13 mouse cellular contexts compared by ENCODE assay signal in the genomic region with DNA sequence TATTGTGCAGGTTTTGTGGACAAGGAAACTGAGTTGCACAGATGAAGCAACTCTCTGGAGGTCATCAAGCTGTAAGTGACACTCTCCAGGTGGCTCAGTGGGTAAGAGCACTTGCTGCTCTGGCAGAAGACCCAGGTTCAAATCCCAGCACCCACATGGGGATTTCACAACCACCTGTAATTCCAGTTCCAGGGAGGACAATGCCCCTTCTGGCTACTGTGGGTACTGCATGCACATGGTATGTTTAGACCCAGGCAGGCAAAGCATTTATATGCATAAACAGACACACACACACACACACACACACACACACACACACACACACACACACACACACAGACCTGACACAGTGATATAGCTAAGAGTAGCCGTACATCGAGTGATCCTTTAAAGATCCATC.
A peak's percentile ranks its signal among the peaks of the same experiment; 100 is the strongest.
DNase-seq lines count a peak whose midpoint lies in the region; ATAC-seq and TF ChIP-seq lines count a peak whose summit lies in the region.
"Had no signal": no experiment of that assay in that cellular context is flagged by ENCODE, and none has a peak within 500 bp of the region (broad histone marks: within the 10 kb centered on the region; RNA-seq: fewer than 3 reads in every experiment).

No protein-coding gene starts in this region.

- peak; percentile 54 for TF ChIP-seq CTCF in layer of hippocampus, adult 2 months (conservative IDR thresholded peaks at IDR 0.05)
- no peak for TF ChIP-seq CTCF in C2C12 (IDR thresholded peaks at IDR 0.05; ENCODE audit: control insufficient read depth, insufficient read depth, insufficient read length)
- TF ChIP-seq CTCF in brain, embryonic 14.5 days (IDR thresholded peaks at IDR 0.05; ENCODE audit: borderline replicate concordance, extremely low read depth, insufficient read depth, insufficient read length): peak; percentile 36; the same call in 1 of the 2 replicates

- H3K79me3 ChIP-seq in C2C12 (ENCODE audit: low read depth): no peaks in the 10 kb centered on the region

- H3K4me2 ChIP-seq in hindbrain, embryonic 16.5 days (ENCODE audit: low read length): no peak overlapping the region
- H3K4me2 ChIP-seq: heart, embryonic 13.5 days; hindbrain, embryonic 14.5 days had no signal

- H3K9me3 ChIP-seq in hindbrain, embryonic 16.5 days (ENCODE audit: control insufficient read depth, low read length): 0 out of 2 replicates have a peak, but pooled peaks cover 3% of the 10 kb centered on the region
- H3K9me3 ChIP-seq: heart, embryonic 13.5 days had no signal

- H3K27me3 ChIP-seq in C2C12 (ENCODE audit: control insufficient read depth, insufficient read depth, insufficient read length): no peaks in the 10 kb centered on the region
- no peaks in the 10 kb centered on the region for H3K27me3 ChIP-seq in hindbrain, embryonic 16.5 days (replicated peaks; ENCODE audit: control insufficient read depth, insufficient read depth, low read length)
- H3K27me3 ChIP-seq: heart, embryonic 13.5 days; megakaryocyte, embryonic 14.5 days had no signal

- H3ac ChIP-seq in C2C12 (ENCODE audit: control insufficient read depth, insufficient read length, low read depth): no peak overlapping the region

- H3K4me1 ChIP-seq in hindbrain, embryonic 16.5 days (ENCODE audit: control insufficient read depth, insufficient read depth, low read depth, low read length): no peaks in the 10 kb centered on the region; the same call in 1 of the 2 replicates

- DNase-seq in layer of hippocampus, adult 2 months (ENCODE audit: low spot score in 2 of 2): no peak
- DNase-seq in layer of hippocampus, postnatal 36 days: no peak
- DNase-seq in A20 (ENCODE audit: low read depth, low spot score): peak; percentile 35
- DNase-seq in brain, embryonic 14.5 days (ENCODE audit: low read depth): no peak
- DNase-seq in right cerebral cortex, postnatal 25 days: no peak
- DNase-seq: adrenal gland, postnatal 36 days; cerebellum, adult 2 months; kidney, postnatal 10 days had no signal

- H3K79me2 ChIP-seq in C2C12 (ENCODE audit: control insufficient read depth, insufficient read depth): no peaks in the 10 kb centered on the region

- ATAC-seq in hindbrain, embryonic 16.5 days: no peak

- no peaks in the 10 kb centered on the region for H3K36me3 ChIP-seq in C2C12 (ENCODE audit: control insufficient read depth, insufficient read depth)
- no peaks in the 10 kb centered on the region for H3K36me3 ChIP-seq in hindbrain, embryonic 16.5 days (ENCODE audit: control insufficient read depth, insufficient read depth, low read length)
- H3K36me3 ChIP-seq: heart, embryonic 13.5 days had no signal

- H3K9ac ChIP-seq in hindbrain, embryonic 16.5 days (ENCODE audit: low read depth, low read length): no peak overlapping the region
- H3K9ac ChIP-seq: heart, embryonic 13.5 days; hindbrain, embryonic 14.5 days had no signal

- H3K27ac ChIP-seq in layer of hippocampus, adult 2 months: no peak overlapping the region
- H3K27ac ChIP-seq in hindbrain, embryonic 16.5 days (ENCODE audit: low read depth, low read length): no peak overlapping the region
- H3K27ac ChIP-seq: heart, embryonic 13.5 days; hindbrain, embryonic 14.5 days had no signal

- 88% methylated on average over 2 of the region's 2 CpGs for WGBS in hindbrain, embryonic 16.5 days

- H3K4me3 ChIP-seq in layer of hippocampus, adult 2 months: no peak overlapping the region
- no peak overlapping the region for H3K4me3 ChIP-seq in C2C12 (ENCODE audit: insufficient read depth, poor library complexity, severe bottlenecking)
- no peak overlapping the region for H3K4me3 ChIP-seq in hindbrain, embryonic 16.5 days (ENCODE audit: low read length)
- H3K4me3 ChIP-seq: heart, embryonic 13.5 days; megakaryocyte, embryonic 14.5 days had no signal

- no peak for TF ChIP-seq POLR2A in brain, embryonic 14.5 days (IDR thresholded peaks at IDR 0.05; ENCODE audit: borderline replicate concordance, extremely low read depth, insufficient read depth, insufficient read length, poor library complexity, severe bottlenecking)

TF ChIP-seq in C2C12, 6 proteins besides CTCF, POLR2A, EP300 and RAD21:
- TF ChIP-seq MAX (IDR thresholded peaks at IDR 0.05) (no peak), CEBPB (IDR thresholded peaks at IDR 0.05; ENCODE audit: low read depth) (peak; percentile 1)
